Mouse (Mus musculus) lung, embryonic 15.5 days (tissue): Measurements from ENCODE around the gene Anks1. TPM values are rescaled to one million over a fixed set of nuclear protein-coding genes. Genes with fewer than 3 reads are reported as not detected.

Source experiments
- ATAC-seq: fragments of 200-750 bp; cut with Nextera tagmentation; 2 replicates; pipeline ENCODE4 v1.8.0; 2017; ENCODE audit warnings: moderate number of reproducible peaks, borderline replicate concordance; ENCODE audit not compliant: low FRiP score, low TSS enrichment; ENCODE audit errors: extremely low read depth
- H3K27ac ChIP-seq: fragments of 300-500 bp; sonication (generic); 2 replicates; pipeline ENCODE4 v1.5.1; 2015; ENCODE audit warnings: moderate library complexity, mild to moderate bottlenecking, inconsistent platforms
- H3K27me3 ChIP-seq: fragments of 300-500 bp; sonication (generic); 2 replicates; pipeline ENCODE4 v1.6.1; 2015; ENCODE audit warnings: inconsistent platforms
- H3K36me3 ChIP-seq: fragments of 300-500 bp; sonication (generic); 2 replicates; pipeline ENCODE4 v1.6.1; 2015; ENCODE audit warnings: inconsistent platforms
- H3K4me1 ChIP-seq: fragments of 300-500 bp; sonication (generic); 2 replicates; pipeline ENCODE4 v1.6.1; 2015; ENCODE audit warnings: inconsistent platforms
- H3K4me2 ChIP-seq: fragments of 300-500 bp; sonication (generic); 2 replicates; pipeline ENCODE4 v1.6.1; 2015; ENCODE audit warnings: inconsistent platforms, mild to moderate bottlenecking, moderate library complexity
- H3K4me3 ChIP-seq: fragments of 300-500 bp; sonication (generic); 2 replicates; pipeline ENCODE4 v1.5.1; 2015; ENCODE audit warnings: mild to moderate bottlenecking, inconsistent platforms
- H3K9ac ChIP-seq: fragments of 300-500 bp; sonication (generic); 2 replicates; pipeline ENCODE4 v1.6.1; 2015; ENCODE audit warnings: inconsistent platforms
- H3K9me3 ChIP-seq: fragments of 300-500 bp; sonication (generic); 2 replicates; pipeline ENCODE4 v1.6.1; 2016; ENCODE audit warnings: inconsistent platforms
- WGBS: fragments of 180-500 bp; shearing (Covaris S2); methylation state at CpG from one replicate; pipeline ENCODE4 v1.1.7; 2015; 5-methylcytosine and 5-hydroxymethylcytosine counted together
- polyA plus RNA-seq: library from polyadenylated mRNA; unstranded; fragments of >200 nt; fragmentation: Nextera tagmentation; extraction: Ambion mirVana; gene quantifications from 2 replicates; pipeline ENCODE4 v1.2.1, GENCODE M21; 2015

The Anks1 gene
- polyA plus RNA-seq, 1 experiment from 2014 or later, result 19.3 TPM

DNA sequence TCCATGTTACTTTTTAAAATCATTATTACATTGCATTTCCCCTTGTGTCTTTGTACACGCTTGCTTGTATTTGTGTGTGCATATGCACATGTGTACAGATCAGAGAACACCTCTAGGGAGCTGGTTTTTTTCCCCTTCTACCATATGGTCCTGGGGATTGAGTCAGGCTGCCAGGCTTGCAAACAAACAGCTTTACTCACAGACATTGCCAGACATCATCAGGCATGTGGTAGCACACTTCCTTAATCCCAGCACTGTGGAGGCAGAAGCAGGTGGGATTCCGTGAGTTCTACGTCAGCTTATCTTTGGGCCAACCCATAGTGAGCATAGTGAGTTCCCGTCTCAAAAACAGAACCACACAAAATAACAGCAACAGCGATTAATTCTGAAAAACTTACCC, 137.9 kb downstream of the Anks1 start:
- 87% methylated on average over 5 of the region's 5 CpGs for WGBS
- Histone ChIP-seq H3K4me3 (no peak overlapping the region), H3K4me2 (no peak overlapping the region), H3K9ac (no peak overlapping the region), H3K9me3 (no peaks in the 10 kb centered on the region), H3K27me3 (no peaks in the 10 kb centered on the region), H3K4me1 (peaks cover 9% of the 10 kb centered on the region), H3K27ac (no peak overlapping the region), H3K36me3 (peaks cover 28% of the 10 kb centered on the region; the same call in 1 of the 2 replicates)
- no peak for ATAC-seq

DNA sequence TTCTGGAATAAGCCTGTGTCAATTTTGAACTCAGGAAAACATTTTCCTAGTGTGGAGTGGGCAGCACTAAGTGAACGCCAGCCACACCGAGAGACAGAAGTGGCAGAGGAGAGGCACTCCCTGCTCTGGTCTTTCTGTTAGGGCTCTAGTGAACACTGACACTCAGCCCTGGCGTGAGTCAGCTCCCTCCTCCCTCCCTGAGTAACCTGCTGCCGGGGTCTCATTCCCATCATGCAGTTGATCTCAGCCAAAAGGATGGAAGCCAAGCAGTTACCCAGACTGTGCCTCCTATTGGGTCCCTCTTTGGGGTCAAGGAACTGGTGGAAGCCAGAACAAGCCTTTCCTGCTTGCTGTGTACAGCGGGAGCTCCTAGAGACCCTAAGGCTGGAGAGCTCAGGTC, 138.4 kb downstream of the Anks1 start:
- Histone ChIP-seq H3K36me3 (peaks cover 31% of the 10 kb centered on the region; the same call in 1 of the 2 replicates), H3K4me2 (no peak overlapping the region), H3K4me3 (no peak overlapping the region), H3K4me1 (peaks cover 4% of the 10 kb centered on the region; the same call in 1 of the 2 replicates), H3K9ac (no peak overlapping the region), H3K27me3 (no peaks in the 10 kb centered on the region), H3K27ac (no peak overlapping the region), H3K9me3 (no peaks in the 10 kb centered on the region)
- ATAC-seq, result no peak
- WGBS, result 71% methylated on average over 5 of the region's 5 CpGs

DNA sequence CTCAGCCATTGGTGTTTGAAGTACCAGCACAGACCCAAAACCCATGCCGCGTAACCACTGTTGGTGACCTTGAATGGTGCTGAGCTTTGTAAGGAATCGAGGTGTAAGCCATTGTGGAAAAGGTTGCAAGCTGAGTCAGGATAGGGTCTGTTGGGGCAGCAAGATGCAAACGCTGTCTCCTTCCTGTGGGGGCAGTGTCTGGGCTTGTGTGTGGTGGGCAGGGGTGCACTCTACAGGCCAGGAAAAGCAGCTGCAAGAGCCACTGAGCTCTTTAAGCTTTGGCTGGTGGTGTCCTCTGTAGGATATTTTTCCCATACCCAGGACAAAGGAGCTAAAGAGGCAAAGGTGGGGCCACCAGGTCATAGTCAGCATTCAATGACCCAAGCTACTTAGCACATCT, 139.3 kb downstream of the Anks1 start:
- H3K4me2 ChIP-seq, result no peak overlapping the region
- H3K27me3 ChIP-seq, result no peaks in the 10 kb centered on the region
- 48% methylated on average over 4 of the region's 4 CpGs for WGBS
- H3K9me3 ChIP-seq, result no peaks in the 10 kb centered on the region
- H3K4me1 ChIP-seq, result no peaks in the 10 kb centered on the region
- no peak overlapping the region for H3K4me3 ChIP-seq
- H3K36me3 ChIP-seq, result peaks cover 33% of the 10 kb centered on the region
- no peak overlapping the region for H3K9ac ChIP-seq
- no peak overlapping the region for H3K27ac ChIP-seq
- no peak for ATAC-seq

DNA sequence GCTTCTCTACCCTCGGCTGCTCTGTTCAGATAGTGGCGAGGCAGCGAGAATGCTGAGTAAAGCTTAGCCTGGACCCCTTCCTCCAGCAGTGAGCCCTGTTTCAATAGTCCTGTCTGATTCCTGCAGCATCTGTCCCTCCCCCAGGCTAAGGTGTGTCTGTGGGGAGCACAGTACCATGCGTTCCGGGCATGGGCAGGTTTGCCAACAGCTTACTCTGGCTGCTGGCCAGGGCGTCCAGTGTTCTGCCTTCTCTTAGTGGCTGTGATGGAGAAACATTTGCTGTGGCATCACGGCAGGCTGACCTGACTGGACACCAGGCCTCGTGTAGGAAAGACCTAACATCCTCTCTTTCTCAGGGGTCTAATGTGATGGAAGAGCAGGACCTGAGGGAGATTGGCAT, 141.1 kb downstream of the Anks1 start:
- H3K4me3 ChIP-seq, result no peak overlapping the region
- no peak overlapping the region for H3K4me2 ChIP-seq
- H3K9ac ChIP-seq, result no peak overlapping the region
- no peak overlapping the region for H3K27ac ChIP-seq
- H3K4me1 ChIP-seq, result no peaks in the 10 kb centered on the region
- WGBS, result 84% methylated on average over 8 of the region's 8 CpGs
- H3K9me3 ChIP-seq, result no peaks in the 10 kb centered on the region
- peaks cover 45% of the 10 kb centered on the region for H3K36me3 ChIP-seq
- H3K27me3 ChIP-seq, result no peaks in the 10 kb centered on the region
- no peak for ATAC-seq

DNA sequence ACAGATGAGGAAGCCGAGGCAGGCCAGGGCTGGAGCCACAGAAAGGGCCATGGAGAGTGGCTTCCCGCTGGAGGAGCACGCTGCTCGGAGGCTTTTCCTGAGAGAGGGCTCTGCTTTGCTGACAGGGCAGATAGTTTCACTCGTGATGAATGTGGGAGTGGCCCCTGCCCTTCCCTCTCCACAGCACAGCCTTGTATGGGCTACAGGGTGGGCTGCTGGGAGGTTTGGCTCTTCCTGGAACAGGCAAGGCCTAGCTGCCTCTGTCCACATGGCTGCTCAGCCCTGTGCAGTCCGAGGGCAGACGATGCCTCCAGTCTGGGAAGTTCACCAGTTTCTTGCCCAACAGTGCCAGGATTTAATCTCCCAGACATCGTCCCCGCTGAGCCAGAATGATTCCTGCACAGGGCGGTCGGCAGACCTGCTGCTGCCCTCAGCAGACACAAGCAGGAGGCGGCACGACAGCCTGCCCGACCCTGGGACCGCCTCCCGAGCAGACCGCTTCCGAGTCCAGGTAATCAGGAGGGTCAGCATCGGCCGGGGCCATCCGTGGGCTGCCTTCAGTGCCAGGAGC, 143.3 kb downstream of the Anks1 start:
- H3K36me3 ChIP-seq, result peaks cover 50% of the 10 kb centered on the region

DNA sequence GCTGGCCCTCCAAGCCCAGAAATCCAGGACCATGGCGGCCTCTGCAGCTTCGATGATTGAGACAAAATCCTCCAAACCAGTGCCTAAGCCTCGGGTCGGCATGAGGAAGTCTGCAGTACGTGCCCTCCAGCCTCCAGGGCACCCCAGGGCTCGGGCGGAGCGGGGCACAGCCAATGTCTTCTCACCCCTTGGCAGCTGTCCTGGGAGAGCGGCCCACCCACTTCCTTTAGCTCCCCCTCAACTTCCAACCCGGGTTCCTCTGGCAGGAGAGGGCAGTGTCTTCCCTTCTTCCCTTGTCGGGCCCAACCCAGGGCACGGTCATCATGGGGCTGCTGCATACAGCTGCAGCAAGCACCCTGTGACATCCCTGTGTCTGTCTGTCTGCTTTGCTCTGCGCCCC, 149.2 kb downstream of the Anks1 start:
- H3K27me3 ChIP-seq, result no peaks in the 10 kb centered on the region
- no peaks in the 10 kb centered on the region for H3K9me3 ChIP-seq
- ATAC-seq, result no peak
- H3K27ac ChIP-seq, result no peak overlapping the region
- H3K4me1 ChIP-seq, result peaks cover 4% of the 10 kb centered on the region; the same call in 1 of the 2 replicates
- H3K9ac ChIP-seq, result no peak overlapping the region
- peaks cover 53% of the 10 kb centered on the region for H3K36me3 ChIP-seq
- 81% methylated on average over 13 of the region's 13 CpGs for WGBS
- H3K4me3 ChIP-seq, result no peak overlapping the region
- no peak overlapping the region for H3K4me2 ChIP-seq

More for the DNA sequence above, 143.3 kb downstream of the Anks1 start:
- 77% methylated on average over 21 of the region's 21 CpGs for WGBS
- H3K4me2 ChIP-seq, result no peak overlapping the region
- H3K9ac ChIP-seq, result no peak overlapping the region
- H3K27me3 ChIP-seq, result no peaks in the 10 kb centered on the region
- H3K4me1 ChIP-seq, result no peaks in the 10 kb centered on the region
- H3K4me3 ChIP-seq, result no peak overlapping the region
- no peaks in the 10 kb centered on the region for H3K9me3 ChIP-seq
- no peak overlapping the region for H3K27ac ChIP-seq
- 0 out of 2 replicates have a peak, but pooled peaks have one; percentile 8 for ATAC-seq

DNA sequence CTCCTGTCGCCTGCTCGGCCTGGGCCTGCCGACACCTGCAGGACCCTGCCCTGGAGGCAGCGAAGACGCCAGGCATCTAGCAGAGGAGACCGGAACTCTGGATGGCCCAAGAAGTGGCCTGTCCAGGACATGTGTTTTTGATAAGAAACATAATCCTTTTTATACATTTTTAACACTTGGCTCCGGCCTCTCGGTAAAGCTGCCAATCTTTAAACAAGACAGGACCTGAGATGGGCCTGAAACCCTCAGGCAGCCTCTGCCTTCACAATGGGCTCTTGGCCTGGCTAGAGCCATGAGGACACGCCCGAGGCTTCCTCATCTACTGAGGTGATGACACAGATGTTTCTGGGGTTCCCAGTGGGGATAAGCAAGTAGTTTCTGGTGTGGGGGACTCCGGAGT, 151.6 kb downstream of the Anks1 start:
- no peak overlapping the region for H3K4me2 ChIP-seq
- H3K36me3 ChIP-seq, result peaks cover 40% of the 10 kb centered on the region
- no peaks in the 10 kb centered on the region for H3K27me3 ChIP-seq
- no peak overlapping the region for H3K9ac ChIP-seq
- no peak overlapping the region for H3K27ac ChIP-seq
- no peaks in the 10 kb centered on the region for H3K9me3 ChIP-seq
- no peak for ATAC-seq
- 85% methylated on average over 11 of the region's 11 CpGs for WGBS
- peaks cover 4% of the 10 kb centered on the region; the same call in 1 of the 2 replicates for H3K4me1 ChIP-seq
- H3K4me3 ChIP-seq, result no peak overlapping the region

DNA sequence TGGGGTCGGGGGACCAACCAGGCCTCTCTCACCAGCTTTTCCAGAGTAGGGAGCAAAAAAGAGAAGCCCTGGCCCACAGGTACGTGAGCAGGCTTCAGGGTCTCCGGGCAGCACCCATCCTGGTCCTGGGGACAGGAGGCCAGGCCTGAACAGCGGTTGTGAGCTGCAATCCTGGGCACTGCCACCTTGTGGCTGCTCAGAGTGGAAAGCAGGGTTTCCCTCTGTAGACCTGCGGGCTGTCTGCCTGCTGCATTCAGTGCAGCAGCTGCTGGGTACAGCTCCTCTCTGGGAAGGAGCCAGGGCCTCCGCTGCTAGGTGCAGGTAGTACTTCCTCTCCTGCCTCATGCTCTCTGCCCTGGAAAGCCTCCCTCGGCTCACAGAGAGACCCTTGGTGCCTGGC, 152.4 kb downstream of the Anks1 start:
- WGBS, result 49% methylated on average over 7 of the region's 7 CpGs
- ATAC-seq, result no peak

DNA sequence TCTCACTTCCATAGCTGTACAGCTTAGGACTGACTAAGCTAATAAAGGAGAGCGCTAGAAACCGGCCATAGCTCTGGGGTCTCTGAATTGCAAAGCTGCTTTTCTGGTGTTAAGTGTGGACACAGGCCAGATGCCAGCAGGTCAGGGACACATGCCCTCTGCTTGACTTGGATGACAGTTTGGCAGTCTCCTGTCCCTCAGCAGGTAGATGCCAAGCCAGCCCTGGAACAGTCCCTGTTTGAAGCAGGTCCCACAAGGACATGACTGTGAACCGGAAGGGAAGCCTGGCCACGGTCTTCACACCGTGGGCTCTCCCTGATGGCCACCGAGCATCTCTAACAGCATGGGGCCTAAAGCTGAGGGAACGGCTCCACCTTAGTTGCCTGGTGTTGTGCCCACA, 153.6 kb downstream of the Anks1 start:
- WGBS, result 83% methylated on average over 7 of the region's 7 CpGs
- Histone ChIP-seq H3K27me3 (no peaks in the 10 kb centered on the region), H3K9me3 (no peaks in the 10 kb centered on the region), H3K4me1 (peaks cover 4% of the 10 kb centered on the region; the same call in 1 of the 2 replicates), H3K4me2 (no peak overlapping the region), H3K4me3 (no peak overlapping the region), H3K36me3 (peaks cover 31% of the 10 kb centered on the region), H3K9ac (no peak overlapping the region), H3K27ac (no peak overlapping the region)
- no peak for ATAC-seq

More for the DNA sequence above, 152.4 kb downstream of the Anks1 start:
- Histone ChIP-seq H3K27me3 (no peaks in the 10 kb centered on the region), H3K27ac (peak overlapping the region; percentile 25; the same call in 1 of the 2 replicates), H3K36me3 (peaks cover 37% of the 10 kb centered on the region), H3K9ac (no peak overlapping the region), H3K4me1 (peaks cover 4% of the 10 kb centered on the region; the same call in 1 of the 2 replicates), H3K9me3 (no peaks in the 10 kb centered on the region), H3K4me2 (no peak overlapping the region), H3K4me3 (no peak overlapping the region)

DNA sequence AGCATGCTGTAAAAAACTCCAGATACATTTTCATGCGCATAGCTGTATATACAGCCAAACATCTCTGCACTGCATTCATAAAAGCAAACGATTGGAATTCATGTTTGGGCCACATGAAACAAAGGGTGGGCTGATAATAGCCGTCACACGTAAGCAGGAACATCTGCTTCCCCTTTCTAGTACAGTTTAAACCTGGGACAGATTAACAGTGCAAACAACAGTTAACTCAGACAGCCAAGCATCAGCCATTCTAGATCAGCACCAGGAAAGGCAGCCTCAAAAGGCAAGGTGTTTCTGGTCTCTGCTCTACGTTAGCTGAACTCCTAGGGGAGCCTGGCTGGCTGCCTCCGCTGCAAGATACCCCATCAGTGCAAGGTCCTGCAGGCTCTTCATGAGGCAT, 154.1 kb downstream of the Anks1 start:
- ATAC-seq, result no peak
- Histone ChIP-seq H3K27ac (no peak overlapping the region), H3K9me3 (no peaks in the 10 kb centered on the region), H3K4me1 (peaks cover 2% of the 10 kb centered on the region; the same call in 1 of the 2 replicates), H3K36me3 (peaks cover 26% of the 10 kb centered on the region), H3K4me2 (no peak overlapping the region), H3K9ac (no peak overlapping the region), H3K27me3 (no peaks in the 10 kb centered on the region), H3K4me3 (no peak overlapping the region)
- 76% methylated on average over 6 of the region's 6 CpGs for WGBS

DNA sequence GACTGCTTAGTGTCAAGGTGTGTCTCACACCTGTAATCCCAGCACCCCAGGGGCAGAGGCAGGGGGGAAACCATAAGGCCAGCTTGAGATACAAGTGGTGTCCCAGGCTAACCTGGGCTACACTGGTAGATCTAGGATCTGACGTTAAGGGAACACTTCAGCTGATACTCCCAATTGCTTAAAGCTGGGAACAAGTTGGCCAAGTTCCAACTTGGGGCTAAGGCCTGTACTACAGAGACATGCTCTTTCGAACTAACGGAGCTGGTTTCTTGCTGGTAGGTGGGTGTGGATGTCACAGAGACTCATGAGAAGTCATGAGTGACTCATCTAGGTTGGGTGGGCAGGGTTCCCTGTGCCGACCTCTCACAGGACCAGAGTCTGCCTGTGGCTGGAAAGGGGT, 158.2 kb downstream of the Anks1 start:
- no peaks in the 10 kb centered on the region for H3K9me3 ChIP-seq
- no peaks in the 10 kb centered on the region for H3K27me3 ChIP-seq
- H3K4me2 ChIP-seq, result no peak overlapping the region
- peak; percentile 33; the same call in 1 of the 2 replicates for ATAC-seq
- H3K9ac ChIP-seq, result no peak overlapping the region
- no peak overlapping the region for H3K4me3 ChIP-seq
- H3K27ac ChIP-seq, result no peak overlapping the region
- 0 out of 2 replicates have a peak, but pooled peaks cover 3% of the 10 kb centered on the region for H3K4me1 ChIP-seq
- H3K36me3 ChIP-seq, result no peaks in the 10 kb centered on the region
- WGBS, result 54% methylated on average over 4 of the region's 4 CpGs

DNA sequence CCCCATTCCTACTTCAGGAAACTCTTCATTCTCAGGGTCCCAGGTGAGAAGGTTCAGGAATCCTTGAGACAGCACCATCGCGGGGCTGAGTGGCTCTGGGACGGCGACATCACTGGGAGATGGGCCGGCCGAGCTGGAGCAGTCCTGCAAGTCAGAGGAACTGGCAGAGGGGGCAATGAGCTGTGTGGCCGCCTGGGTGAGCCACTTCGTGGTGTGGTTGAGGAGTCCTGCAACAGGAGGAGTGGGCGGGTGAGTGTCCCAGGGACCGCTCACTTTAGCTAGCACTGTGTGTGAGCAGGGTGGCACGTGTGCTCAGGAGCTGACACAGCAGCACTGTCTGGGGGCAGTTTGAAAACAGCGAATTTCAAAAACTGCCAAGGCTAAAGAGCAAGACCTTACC, 160.3 kb downstream of the Anks1 start:
- no peak overlapping the region for H3K4me2 ChIP-seq
- H3K27me3 ChIP-seq, result no peaks in the 10 kb centered on the region
- H3K9ac ChIP-seq, result no peak overlapping the region
- H3K36me3 ChIP-seq, result no peaks in the 10 kb centered on the region
- no peak for ATAC-seq
- H3K4me3 ChIP-seq, result no peak overlapping the region
- H3K4me1 ChIP-seq, result 0 out of 2 replicates have a peak, but pooled peaks cover 3% of the 10 kb centered on the region
- 8% methylated on average over 12 of the region's 12 CpGs for WGBS
- H3K9me3 ChIP-seq, result no peaks in the 10 kb centered on the region
- H3K27ac ChIP-seq, result no peak overlapping the region
